Mouse (Mus musculus): Measurements from ENCODE around the gene Scn4a. TPM values are rescaled to one million over a fixed set of nuclear protein-coding genes. Genes with fewer than 3 reads are reported as not detected.

Gene Scn4a
- polyA plus RNA-seq, 1 experiment from 2014 or later = 0.23 TPM

DNA sequence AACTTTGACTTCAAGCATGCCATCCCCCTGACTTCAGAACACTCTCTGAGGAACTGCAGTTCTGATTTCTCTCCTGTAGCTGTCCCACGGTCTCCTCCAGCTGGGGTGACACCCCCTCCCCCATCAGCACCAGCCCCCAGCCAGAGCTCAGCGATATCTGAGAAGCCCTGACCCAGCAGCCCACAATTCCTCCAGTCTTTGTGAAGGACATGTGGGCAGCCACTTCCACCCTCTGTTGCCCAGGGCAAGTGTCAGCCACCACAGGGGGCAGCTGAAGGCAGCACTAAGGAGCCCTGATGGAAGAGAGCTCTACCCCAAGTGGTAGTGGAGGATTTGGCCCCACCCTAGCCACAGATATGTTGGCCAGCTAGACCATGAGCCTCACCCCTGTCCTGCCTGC is 19.0 kb downstream of the Scn4a start:
- no peaks in the 10 kb centered on the region for H3K36me3 ChIP-seq (ENCODE audit: control insufficient read depth, insufficient read depth, low read length)
- WGBS = 9% methylated on average over 2 of the region's 2 CpGs
- H3K9ac ChIP-seq (ENCODE audit: low read length) = no peak overlapping the region
- no peaks in the 10 kb centered on the region for H3K27me3 ChIP-seq (ENCODE audit: control insufficient read depth, insufficient read depth, low read length)
- no peaks in the 10 kb centered on the region for H3K9me3 ChIP-seq (ENCODE audit: control insufficient read depth, low read length)
- H3K4me2 ChIP-seq (ENCODE audit: low read depth, severe bottlenecking) = no peak overlapping the region
- H3K27ac ChIP-seq (replicated peaks; ENCODE audit: low read depth, low read length) = no peak overlapping the region
- ATAC-seq (ENCODE audit: insufficient number of reproducible peaks, low FRiP score, low TSS enrichment, low read depth) = no peak
- no peak for DNase-seq (ENCODE audit: low spot score)
- 0 out of 2 replicates have a peak, but pooled peaks cover 2% of the 10 kb centered on the region for H3K4me1 ChIP-seq (ENCODE audit: control insufficient read depth, insufficient read depth, low read length)
- H3K4me3 ChIP-seq (ENCODE audit: low read depth, low read length) = no peak overlapping the region

GRCm38 (mm10) chr11:106332458-106332857 is 20.6 kb downstream of the Scn4a start:
- 0 out of 2 replicates have a peak, but pooled peaks cover 2% of the 10 kb centered on the region for H3K4me1 ChIP-seq (ENCODE audit: control insufficient read depth, insufficient read depth, low read length)
- H3K27ac ChIP-seq (replicated peaks; ENCODE audit: low read depth, low read length) = no peak overlapping the region
- H3K4me2 ChIP-seq (ENCODE audit: low read depth, severe bottlenecking) = no peak overlapping the region
- H3K4me3 ChIP-seq (ENCODE audit: low read depth, low read length) = no peak overlapping the region
- DNase-seq (ENCODE audit: low spot score) (no peak), ATAC-seq (ENCODE audit: insufficient number of reproducible peaks, low FRiP score, low TSS enrichment, low read depth) (no peak)
- no peaks in the 10 kb centered on the region for H3K9me3 ChIP-seq (ENCODE audit: control insufficient read depth, low read length)
- H3K27me3 ChIP-seq (ENCODE audit: control insufficient read depth, insufficient read depth, low read length) = no peaks in the 10 kb centered on the region
- H3K9ac ChIP-seq (ENCODE audit: low read length) = no peak overlapping the region
- WGBS = 56% methylated on average over 4 of the region's 4 CpGs
- no peaks in the 10 kb centered on the region for H3K36me3 ChIP-seq (ENCODE audit: control insufficient read depth, insufficient read depth, low read length)

DNA sequence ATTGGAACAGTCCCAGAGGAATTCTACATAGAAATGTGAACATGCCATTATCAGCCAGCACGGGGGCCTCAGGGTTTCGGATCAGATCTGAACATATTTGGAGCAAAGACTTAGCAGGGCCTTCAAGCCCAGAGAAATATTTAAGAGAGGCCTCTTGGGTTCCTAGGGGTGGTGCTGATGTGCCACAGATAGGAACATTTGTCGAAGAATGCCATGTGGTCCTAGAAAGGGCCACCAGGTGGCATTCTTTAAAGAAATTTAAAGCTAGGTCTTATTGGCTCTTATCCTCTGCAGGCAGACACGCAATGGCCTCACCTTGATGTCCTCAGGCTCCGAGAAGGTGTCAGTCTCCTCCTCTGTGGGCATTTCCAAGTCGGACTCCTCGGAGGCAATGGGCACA is 23.4 kb downstream of the Scn4a start:
- no peaks in the 10 kb centered on the region for H3K27me3 ChIP-seq (ENCODE audit: control insufficient read depth, insufficient read depth, low read length)
- no peak overlapping the region for H3K9ac ChIP-seq (ENCODE audit: low read length)
- DNase-seq (ENCODE audit: low spot score) (peak; percentile 48), ATAC-seq (ENCODE audit: insufficient number of reproducible peaks, low FRiP score, low TSS enrichment, low read depth) (no peak)
- no peak overlapping the region for H3K27ac ChIP-seq (replicated peaks; ENCODE audit: low read depth, low read length)
- H3K4me3 ChIP-seq (ENCODE audit: low read depth, low read length) = no peak overlapping the region
- 60% methylated on average over 7 of the region's 7 CpGs for WGBS
- no peaks in the 10 kb centered on the region for H3K9me3 ChIP-seq (ENCODE audit: control insufficient read depth, low read length)
- no peak overlapping the region for H3K4me2 ChIP-seq (ENCODE audit: low read depth, severe bottlenecking)
- no peaks in the 10 kb centered on the region for H3K36me3 ChIP-seq (ENCODE audit: control insufficient read depth, insufficient read depth, low read length)
- H3K4me1 ChIP-seq (ENCODE audit: control insufficient read depth, insufficient read depth, low read length) = 0 out of 2 replicates have a peak, but pooled peaks cover 2% of the 10 kb centered on the region

- Histone ChIP-seq H3K4me1 (ENCODE audit: control insufficient read depth, insufficient read depth, low read length) (0 out of 2 replicates have a peak, but pooled peaks cover 2% of the 10 kb centered on the region), H3K4me3 (ENCODE audit: low read depth, low read length) (no peak overlapping the region), H3K27me3 (ENCODE audit: control insufficient read depth, insufficient read depth, low read length) (no peaks in the 10 kb centered on the region), H3K36me3 (ENCODE audit: control insufficient read depth, insufficient read depth, low read length) (no peaks in the 10 kb centered on the region), H3K4me2 (ENCODE audit: low read depth, severe bottlenecking) (no peak overlapping the region), H3K9me3 (ENCODE audit: control insufficient read depth, low read length) (no peaks in the 10 kb centered on the region), H3K9ac (ENCODE audit: low read length) (no peak overlapping the region), H3K27ac (replicated peaks; ENCODE audit: low read depth, low read length) (no peak overlapping the region)
- no peak for DNase-seq (ENCODE audit: low spot score)
- WGBS = 66% methylated on average over 6 of the region's 6 CpGs
- no peak for ATAC-seq (ENCODE audit: insufficient number of reproducible peaks, low FRiP score, low TSS enrichment, low read depth)
These were observed 24.0 kb downstream of the Scn4a start for GRCm38 (mm10) chr11:106329128-106329527.

GRCm38 (mm10) chr11:106328521-106328920 is 24.6 kb downstream of the Scn4a start:
- no peak overlapping the region for H3K4me2 ChIP-seq (ENCODE audit: low read depth, severe bottlenecking)
- no peak for ATAC-seq (ENCODE audit: insufficient number of reproducible peaks, low FRiP score, low TSS enrichment, low read depth)
- H3K27me3 ChIP-seq (ENCODE audit: control insufficient read depth, insufficient read depth, low read length) = no peaks in the 10 kb centered on the region
- no peak for DNase-seq (ENCODE audit: low spot score)
- 43% methylated on average over 5 of the region's 5 CpGs for WGBS
- no peaks in the 10 kb centered on the region for H3K9me3 ChIP-seq (ENCODE audit: control insufficient read depth, low read length)
- no peak overlapping the region for H3K9ac ChIP-seq (ENCODE audit: low read length)
- no peak overlapping the region for H3K4me3 ChIP-seq (ENCODE audit: low read depth, low read length)
- H3K36me3 ChIP-seq (ENCODE audit: control insufficient read depth, insufficient read depth, low read length) = no peaks in the 10 kb centered on the region
- H3K27ac ChIP-seq (replicated peaks; ENCODE audit: low read depth, low read length) = no peak overlapping the region
- no peaks in the 10 kb centered on the region for H3K4me1 ChIP-seq (ENCODE audit: control insufficient read depth, insufficient read depth, low read length)

- H3K27me3 ChIP-seq (ENCODE audit: control insufficient read depth, insufficient read depth, low read length) = no peaks in the 10 kb centered on the region
- no peak overlapping the region for H3K9ac ChIP-seq (ENCODE audit: low read length)
- no peak overlapping the region for H3K4me2 ChIP-seq (ENCODE audit: low read depth, severe bottlenecking)
- DNase-seq (ENCODE audit: low spot score) (no peak), ATAC-seq (ENCODE audit: insufficient number of reproducible peaks, low FRiP score, low TSS enrichment, low read depth) (no peak)
- H3K27ac ChIP-seq (replicated peaks; ENCODE audit: low read depth, low read length) = no peak overlapping the region
- no peak overlapping the region for H3K4me3 ChIP-seq (ENCODE audit: low read depth, low read length)
- no peaks in the 10 kb centered on the region for H3K9me3 ChIP-seq (ENCODE audit: control insufficient read depth, low read length)
- no peaks in the 10 kb centered on the region for H3K4me1 ChIP-seq (ENCODE audit: control insufficient read depth, insufficient read depth, low read length)
- H3K36me3 ChIP-seq (ENCODE audit: control insufficient read depth, insufficient read depth, low read length) = no peaks in the 10 kb centered on the region
- 92% methylated on average over 8 of the region's 8 CpGs for WGBS
These were observed 26.6 kb downstream of the Scn4a start for GRCm38 (mm10) chr11:106326475-106326874.

GRCm38 (mm10) chr11:106325566-106326206 is 27.4 kb downstream of the Scn4a start:
- Histone ChIP-seq H3K27ac (replicated peaks; ENCODE audit: low read depth, low read length) (no peak overlapping the region), H3K4me1 (ENCODE audit: control insufficient read depth, insufficient read depth, low read length) (no peaks in the 10 kb centered on the region), H3K27me3 (ENCODE audit: control insufficient read depth, insufficient read depth, low read length) (no peaks in the 10 kb centered on the region), H3K9ac (ENCODE audit: low read length) (no peak overlapping the region), H3K4me3 (ENCODE audit: low read depth, low read length) (no peak overlapping the region), H3K4me2 (ENCODE audit: low read depth, severe bottlenecking) (no peak overlapping the region), H3K9me3 (ENCODE audit: control insufficient read depth, low read length) (no peaks in the 10 kb centered on the region), H3K36me3 (ENCODE audit: control insufficient read depth, insufficient read depth, low read length) (no peaks in the 10 kb centered on the region)
- peak; percentile 81 for DNase-seq (ENCODE audit: low spot score)
- WGBS = 69% methylated on average over 8 of the region's 8 CpGs
- no peak for ATAC-seq (ENCODE audit: insufficient number of reproducible peaks, low FRiP score, low TSS enrichment, low read depth)

DNA sequence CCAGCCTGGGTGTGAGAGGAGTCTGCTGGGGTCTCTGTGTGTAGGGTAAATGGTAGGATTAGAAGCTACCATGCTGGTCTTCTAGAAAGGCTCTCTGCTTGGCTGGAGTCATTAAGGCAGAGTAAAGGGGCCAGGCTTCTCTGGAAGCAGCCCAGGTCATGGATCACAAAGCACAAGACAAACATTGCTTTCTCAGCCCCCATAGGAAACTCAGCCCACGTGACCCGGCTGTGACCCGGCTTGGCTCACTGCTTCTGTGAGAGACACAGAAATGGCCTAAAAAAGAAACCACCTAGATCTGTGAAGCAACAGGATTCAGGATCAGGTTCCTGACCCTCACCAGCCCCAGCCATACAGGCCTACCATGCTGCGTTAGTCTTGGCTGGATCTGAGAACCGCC is 28.2 kb downstream of the Scn4a start:
- no peaks in the 10 kb centered on the region for H3K4me1 ChIP-seq (ENCODE audit: control insufficient read depth, insufficient read depth, low read length)
- no peak for ATAC-seq (ENCODE audit: insufficient number of reproducible peaks, low FRiP score, low TSS enrichment, low read depth)
- no peak overlapping the region for H3K27ac ChIP-seq (replicated peaks; ENCODE audit: low read depth, low read length)
- no peak overlapping the region for H3K9ac ChIP-seq (ENCODE audit: low read length)
- no peaks in the 10 kb centered on the region for H3K27me3 ChIP-seq (ENCODE audit: control insufficient read depth, insufficient read depth, low read length)
- 82% methylated on average over 5 of the region's 5 CpGs for WGBS
- H3K36me3 ChIP-seq (ENCODE audit: control insufficient read depth, insufficient read depth, low read length) = no peaks in the 10 kb centered on the region
- no peak overlapping the region for H3K4me3 ChIP-seq (ENCODE audit: low read depth, low read length)
- no peaks in the 10 kb centered on the region for H3K9me3 ChIP-seq (ENCODE audit: control insufficient read depth, low read length)
- no peak overlapping the region for H3K4me2 ChIP-seq (ENCODE audit: low read depth, severe bottlenecking)
- DNase-seq (ENCODE audit: low spot score) = no peak
